Mouse (Mus musculus) cerebellum, adult 8-10 months (tissue): ENCODE results near the gene Gm11733.

Experiments
- DNase-seq: peaks from one replicate; pipeline ENCODE4 v3.0.0; 2022

The Gm11733 gene

GRCm38 (mm10) chr11:117535491-117536304 is 51.5 kb downstream of the Gm11733 start:
- no peak for DNase-seq

GRCm38 (mm10) chr11:117536586-117536985 is 52.4 kb downstream of the Gm11733 start:
- no peak for DNase-seq
